Mouse (Mus musculus) adrenal gland, adult 10 weeks (tissue): Measurements from ENCODE around the gene Atp8b5. TPM values are rescaled to one million over a fixed set of nuclear protein-coding genes. Genes with fewer than 3 reads are reported as not detected.

ENCODE experiments used
- polyA plus RNA-seq: library from polyadenylated mRNA; stranded (reverse); fragments of 350-450 nt; fragmentation: Illumina TruSeq; extraction: RNeasy Lipid Tissue Mini Kit (QIAGEN cat#74804); gene quantifications from one replicate; pipeline ENCODE4 v1.2.3, GENCODE M21; 2014; ENCODE audit warnings: low read depth, low replicate concordance

The Atp8b5 gene
- polyA plus RNA-seq: 0.35 TPM

DNA sequence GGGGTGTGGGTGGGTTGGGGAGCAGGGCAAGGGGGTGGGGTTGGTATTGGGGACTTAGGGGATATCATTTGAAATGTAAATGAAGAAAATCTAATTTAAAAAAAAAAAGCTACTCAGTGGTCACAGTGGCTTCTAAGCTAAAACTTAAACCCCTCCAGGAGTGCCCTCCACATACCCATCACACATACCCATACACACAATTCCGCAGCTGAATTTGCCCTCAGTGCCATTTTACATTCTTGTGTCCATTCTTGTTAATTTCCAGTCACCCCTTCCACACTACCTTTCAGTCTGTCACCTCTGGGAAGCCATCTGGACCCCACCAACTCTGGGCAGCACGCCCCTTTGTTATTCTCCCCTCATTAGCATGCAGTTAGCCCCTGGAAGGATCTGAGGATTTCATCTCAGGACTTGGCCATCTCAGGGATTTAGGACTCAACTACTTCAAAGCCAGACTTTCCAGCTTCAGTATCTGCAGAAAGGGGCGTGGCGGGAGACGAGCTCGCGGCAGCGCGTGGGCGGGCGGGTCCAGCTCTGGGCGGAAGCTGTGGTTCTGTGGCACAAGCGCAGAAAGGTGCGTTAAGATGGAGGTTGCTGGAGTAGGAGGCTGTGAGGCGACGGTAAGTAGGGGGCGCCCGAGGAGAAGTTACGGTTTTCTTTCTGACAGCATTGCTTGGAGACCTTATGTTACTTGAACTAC lies at the start of gene Atp8b5:
TSS of gene Atp8b5 (plus strand) at position 537 of the 700 bp plus-strand sequence.

DNA sequence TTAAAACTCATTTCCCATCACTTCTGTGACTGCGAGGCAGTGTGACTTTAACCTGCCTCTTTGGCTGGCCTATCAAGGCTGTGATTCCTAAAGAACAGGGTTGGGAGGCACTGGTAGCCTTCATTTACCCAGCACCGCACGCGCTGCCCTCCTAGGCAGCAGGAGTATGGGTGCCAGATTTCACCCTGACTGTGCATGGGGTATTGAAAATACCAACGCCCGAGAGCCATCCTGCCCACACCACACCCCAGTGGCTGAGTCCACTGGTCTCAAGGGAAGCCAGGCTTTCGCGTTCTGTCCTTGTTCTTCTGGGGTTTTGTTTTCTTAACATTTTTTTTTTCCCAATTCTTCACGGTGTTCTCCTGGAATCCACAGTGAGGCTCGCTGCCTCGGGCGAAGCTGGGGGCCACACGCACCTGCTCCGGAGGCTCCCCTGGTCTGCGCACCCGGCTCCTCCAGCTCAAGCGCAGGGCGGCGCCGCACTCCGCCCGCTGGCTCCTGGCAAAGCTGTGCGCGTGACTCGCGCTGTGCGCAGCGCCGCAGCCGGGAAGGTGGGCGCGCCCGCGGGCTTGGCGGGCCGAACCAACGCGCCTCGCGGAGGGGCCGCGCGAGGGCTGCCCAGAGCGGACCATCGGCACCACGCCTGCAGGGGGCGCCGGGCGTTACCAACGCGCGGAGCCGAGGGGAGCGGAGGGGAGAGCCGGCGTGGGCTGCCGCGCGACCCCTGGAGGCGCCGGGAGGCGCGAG lies 114.6 kb downstream of the Atp8b5 start, which contains the start of gene Rusc2:
TSS of gene Rusc2 (plus strand) at position 572 of the 747 bp plus-strand sequence.

Other genes starting within 250 kb of the Atp8b5 start
- 1.6 TPM for gene Pigo, start 241.3 kb upstream of the Atp8b5 start, polyA plus RNA-seq
- gene Stoml2, start 235.4 kb upstream of the Atp8b5 start, polyA plus RNA-seq: 46.2 TPM
- gene Fam214b, start 220.9 kb upstream of the Atp8b5 start, polyA plus RNA-seq: 5.7 TPM
- 8.3 TPM for gene Unc13b, start 208.2 kb upstream of the Atp8b5 start, polyA plus RNA-seq
- 0.87 TPM for gene Rusc2, start 114.8 kb downstream of the Atp8b5 start, polyA plus RNA-seq
- gene Fam166b, start 162.0 kb downstream of the Atp8b5 start, polyA plus RNA-seq: not detected
- gene Tesk1, start 174.8 kb downstream of the Atp8b5 start, polyA plus RNA-seq: 0.58 TPM
- gene Cd72, start 187.5 kb downstream of the Atp8b5 start, polyA plus RNA-seq: 1.6 TPM
- gene Sit1, start 216.6 kb downstream of the Atp8b5 start, polyA plus RNA-seq: not detected
- 10.8 TPM for gene Ccdc107, start 225.7 kb downstream of the Atp8b5 start, polyA plus RNA-seq
- 1.4 TPM for gene Arhgef39, start 232.5 kb downstream of the Atp8b5 start, polyA plus RNA-seq
- gene Car9, start 239.8 kb downstream of the Atp8b5 start, polyA plus RNA-seq: not detected